Mouse (Mus musculus): Measurements from ENCODE around the gene Dnaic2.

Dnaic2 gene

GRCm38 (mm10) chr11:114798624-114799023 is 71.4 kb downstream of the Dnaic2 start, which contains the start of gene Gpr142:
Gpr142 (plus strand) TSS chr11:114798924.
- no peak for DNase-seq (ENCODE audit: low read depth, low spot score)

- no peak for DNase-seq (ENCODE audit: low read depth, low spot score)
These were observed 74.7 kb downstream of the Dnaic2 start for GRCm38 (mm10) chr11:114801906-114802305.

- no peak for DNase-seq (ENCODE audit: low read depth, low spot score)
These were observed 75.5 kb downstream of the Dnaic2 start for GRCm38 (mm10) chr11:114802540-114803267.

DNA sequence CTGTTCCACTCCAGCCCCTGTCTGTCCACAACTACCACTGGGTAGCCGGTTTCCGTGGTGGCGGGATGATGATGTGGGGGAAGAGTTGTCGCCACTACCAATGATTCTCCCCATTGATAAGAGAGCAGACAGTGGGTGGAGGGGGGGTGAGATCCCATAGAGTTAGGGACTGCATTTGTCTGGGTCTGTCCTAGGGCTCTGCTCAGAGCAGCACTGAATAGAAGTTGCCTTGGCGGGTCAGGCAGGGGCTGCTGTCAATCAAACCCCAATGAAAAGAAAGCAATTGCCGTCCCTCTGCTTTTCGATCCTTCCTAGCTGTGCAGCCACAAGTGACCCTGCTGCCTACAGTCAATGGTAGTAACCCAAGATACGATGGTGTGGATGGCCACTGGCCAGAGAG is 76.8 kb downstream of the Dnaic2 start:
- no peak for DNase-seq (ENCODE audit: low read depth, low spot score)

DNA sequence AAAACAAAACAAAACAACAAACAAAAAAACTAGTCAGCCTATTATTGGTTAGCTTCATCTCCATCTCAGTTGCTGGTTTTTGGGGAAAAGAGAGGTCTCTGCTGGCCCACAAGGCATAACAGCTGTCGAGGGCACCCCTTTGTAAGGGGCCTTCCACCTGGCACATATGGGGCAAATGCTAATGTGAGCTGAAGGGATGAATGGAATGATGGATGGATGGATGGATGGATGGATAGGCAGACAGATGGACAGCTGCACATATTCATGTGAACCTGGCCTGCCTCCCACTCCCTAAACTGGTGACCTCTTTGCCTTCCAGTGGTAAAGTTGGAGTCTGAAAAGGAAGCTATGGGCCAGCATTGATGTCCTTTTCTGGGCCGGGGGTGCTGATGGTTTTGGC is 79.8 kb downstream of the Dnaic2 start:
- no peak for DNase-seq (ENCODE audit: low read depth, low spot score)
